ENCODE assay signal across 8 mouse cellular contexts in the genomic region with DNA sequence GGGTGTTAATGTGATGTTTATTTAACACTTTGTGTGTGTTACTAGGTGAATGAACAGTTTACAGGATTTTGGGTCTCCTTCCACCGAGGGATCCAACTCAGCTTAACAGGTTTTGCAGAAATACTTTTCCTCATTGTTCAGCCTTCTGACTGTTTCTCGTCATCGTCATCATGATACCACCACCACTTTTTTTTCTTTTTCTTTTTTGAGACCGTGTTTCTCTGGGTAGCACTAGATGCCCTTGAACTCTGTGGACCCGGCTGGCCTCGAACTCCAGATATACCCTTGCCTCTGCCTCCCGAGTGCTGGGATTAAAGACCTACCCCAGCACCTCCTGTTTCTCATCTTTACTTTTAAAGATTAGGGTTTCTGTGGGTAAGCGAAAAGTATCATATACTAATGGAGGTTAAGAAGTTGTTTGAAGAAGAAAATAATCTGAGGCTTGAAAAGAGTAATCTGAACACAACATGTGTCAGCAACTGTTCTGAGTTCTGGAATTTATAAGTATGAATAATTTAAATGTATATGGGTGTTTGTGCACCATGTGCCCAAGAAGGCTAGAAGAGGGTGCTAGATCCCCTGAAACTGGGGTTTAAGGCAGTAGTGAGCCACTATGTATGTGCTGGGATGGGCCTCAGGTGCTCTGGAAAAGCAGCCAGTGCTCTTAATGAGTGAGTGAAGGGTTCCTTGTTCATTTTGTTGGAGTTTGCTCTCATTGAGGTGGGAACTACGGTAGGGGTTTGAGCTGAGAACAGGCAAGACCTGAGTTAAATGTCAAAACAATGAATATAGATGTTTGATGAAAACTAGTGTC. TPM values are rescaled to one million over a fixed set of nuclear protein-coding genes. Genes with fewer than 3 reads are reported as not detected.
DNase-seq lines count a peak whose midpoint lies in the region; ATAC-seq and TF ChIP-seq lines count a peak whose summit lies in the region.

No protein-coding gene starts in this region.

- DNase-seq in testis, postnatal 10 days (ENCODE audit: low spot score): no peak
- DNase-seq in embryonic facial prominence, embryonic 14.5 days (ENCODE audit: low spot score): no peak
- DNase-seq in limb, embryonic 14.5 days (ENCODE audit: low spot score): no peak
- DNase-seq in left cerebral cortex, adult 8-10 months (ENCODE audit: low spot score in 2 of 2): no peak
- no peak for DNase-seq in ovary, postnatal 10 days (ENCODE audit: low spot score)
- DNase-seq in thymus, postnatal 14 days: no peak

- no peak for TF ChIP-seq POLR2A in testis, adult 2 months (IDR thresholded peaks at IDR 0.05; ENCODE audit: control insufficient read depth, low read depth, low read length)
- no peak for TF ChIP-seq POLR2A in limb, embryonic 14.5 days (IDR thresholded peaks at IDR 0.05; ENCODE audit: borderline replicate concordance, extremely low read depth, insufficient read depth, insufficient read length)

- no peak overlapping the region for H3K4me3 ChIP-seq in testis, adult 2 months (ENCODE audit: control insufficient read depth, low read depth, low read length)
- peak overlapping the region; percentile 56 for H3K4me3 ChIP-seq in embryonic facial prominence, embryonic 14.5 days (ENCODE audit: low read depth, low read length)
- H3K4me3 ChIP-seq in limb, embryonic 14.5 days (replicated peaks; ENCODE audit: low read length): peak overlapping the region; percentile 55
- H3K4me3 ChIP-seq in stomach, embryonic 15.5 days (replicated peaks): peak overlapping the region; percentile 50

- no peaks in the 10 kb centered on the region for H3K9me3 ChIP-seq in embryonic facial prominence, embryonic 14.5 days (ENCODE audit: control insufficient read depth, low read length)
- no peaks in the 10 kb centered on the region for H3K9me3 ChIP-seq in limb, embryonic 14.5 days (ENCODE audit: control insufficient read depth, low read length)
- H3K9me3 ChIP-seq in stomach, embryonic 15.5 days: no peaks in the 10 kb centered on the region

- peak overlapping the region; percentile 39 for H3K27ac ChIP-seq in testis, adult 2 months (ENCODE audit: control insufficient read depth, insufficient read depth, low read depth, low read length)
- H3K27ac ChIP-seq in embryonic facial prominence, embryonic 14.5 days (replicated peaks; ENCODE audit: low read depth, low read length): peak overlapping the region; percentile 99
- H3K27ac ChIP-seq in limb, embryonic 14.5 days (replicated peaks; ENCODE audit: low read depth, low read length): peak overlapping the region; percentile 99
- peak overlapping the region; percentile 98 for H3K27ac ChIP-seq in stomach, embryonic 15.5 days

- no peak for TF ChIP-seq CTCF in testis, adult 2 months (IDR thresholded peaks at IDR 0.05; ENCODE audit: control insufficient read depth, insufficient read depth, insufficient replicate concordance, low read depth, low read length)

- H3K4me2 ChIP-seq in embryonic facial prominence, embryonic 14.5 days (ENCODE audit: low read depth, low read length): peak overlapping the region; percentile 78
- peak overlapping the region; percentile 49 for H3K4me2 ChIP-seq in limb, embryonic 14.5 days (replicated peaks; ENCODE audit: low read depth, low read length, severe bottlenecking)
- H3K4me2 ChIP-seq in stomach, embryonic 15.5 days: peak overlapping the region; percentile 70

- no peak for ATAC-seq in embryonic facial prominence, embryonic 14.5 days (ENCODE audit: low read depth)
- no peak for ATAC-seq in limb, embryonic 14.5 days (ENCODE audit: low FRiP score, low read depth)
- ATAC-seq in stomach, embryonic 15.5 days (ENCODE audit: insufficient read depth, low FRiP score, low read depth): no peak

- peak overlapping the region; percentile 79 for H3K9ac ChIP-seq in embryonic facial prominence, embryonic 14.5 days (ENCODE audit: low read depth, low read length)
- peak overlapping the region; percentile 76 for H3K9ac ChIP-seq in limb, embryonic 14.5 days (ENCODE audit: low read depth, low read length, severe bottlenecking)
- H3K9ac ChIP-seq in stomach, embryonic 15.5 days: peak overlapping the region; percentile 39; the same call in 1 of the 2 replicates

- H3K36me3 ChIP-seq in testis, adult 2 months (ENCODE audit: control insufficient read depth, insufficient read depth, low read length): no peaks in the 10 kb centered on the region
- no peaks in the 10 kb centered on the region for H3K36me3 ChIP-seq in embryonic facial prominence, embryonic 14.5 days (ENCODE audit: control insufficient read depth, insufficient read depth, low read length)
- H3K36me3 ChIP-seq in limb, embryonic 14.5 days (ENCODE audit: control insufficient read depth, insufficient read depth, low read length): no peaks in the 10 kb centered on the region
- H3K36me3 ChIP-seq in stomach, embryonic 15.5 days: no peaks in the 10 kb centered on the region

- H3K4me1 ChIP-seq in testis, adult 2 months (ENCODE audit: control insufficient read depth, insufficient read depth, low read length): peaks cover 7% of the 10 kb centered on the region
- peaks cover 34% of the 10 kb centered on the region for H3K4me1 ChIP-seq in embryonic facial prominence, embryonic 14.5 days (ENCODE audit: control insufficient read depth, insufficient read depth, low read length)
- peaks cover 29% of the 10 kb centered on the region for H3K4me1 ChIP-seq in limb, embryonic 14.5 days (ENCODE audit: control insufficient read depth, insufficient read depth, low read length)
- peaks cover 20% of the 10 kb centered on the region for H3K4me1 ChIP-seq in stomach, embryonic 15.5 days

- 18% methylated on average over 9 of the region's 9 CpGs for WGBS in embryonic facial prominence, embryonic 14.5 days
- 18% methylated on average over 9 of the region's 9 CpGs for WGBS in limb, embryonic 14.5 days
- 15% methylated on average over 9 of the region's 9 CpGs for WGBS in stomach, embryonic 15.5 days

- no peaks in the 10 kb centered on the region for H3K27me3 ChIP-seq in testis, adult 2 months (ENCODE audit: control insufficient read depth, insufficient read depth, low read length)
- no peaks in the 10 kb centered on the region for H3K27me3 ChIP-seq in embryonic facial prominence, embryonic 14.5 days (replicated peaks; ENCODE audit: control insufficient read depth, insufficient read depth, low read length)
- no peaks in the 10 kb centered on the region for H3K27me3 ChIP-seq in limb, embryonic 14.5 days (ENCODE audit: control insufficient read depth, insufficient read depth, low read length)
- no peaks in the 10 kb centered on the region for H3K27me3 ChIP-seq in stomach, embryonic 15.5 days (replicated peaks)

RNA-seq across cellular contexts. Expression of a gene that starts 1.2 kb away (rescaled TPM):
- 4.4 and 4.5 TPM in 2 replicates for polyA plus RNA-seq in testis, adult 2 months (2012; rRNA removed)
- polyA plus RNA-seq in embryonic facial prominence, embryonic 14.5 days (2014; fragmentation: Nextera tagmentation; extraction: Ambion mirVana): 5.2 and 7.0 TPM in 2 replicates
- polyA plus RNA-seq in limb, embryonic 14.5 days (2012; rRNA removed): 557 and 662 TPM in 2 replicates
- polyA plus RNA-seq in limb, embryonic 14.5 days (2014; fragmentation: Nextera tagmentation; extraction: Ambion mirVana): 9.1 and 11.0 TPM in 2 replicates
- polyA plus RNA-seq in stomach, embryonic 15.5 days (2015; fragmentation: Nextera tagmentation; extraction: Ambion mirVana): 4.1 and 13.0 TPM in 2 replicates
- total RNA-seq in left cerebral cortex, adult 8-10 months (2022): 10 to 100 TPM in 1 of 4 experiments, 1 to 10 TPM in 2, not detected in 1; 1.7 to 10.6 (median 3.0) TPM

RNA-seq across cellular contexts. Expression of a gene that starts 1.6 kb away (rescaled TPM):
- 13.2 and 17.1 TPM in 2 replicates for polyA plus RNA-seq in testis, adult 2 months (2012; rRNA removed)
- polyA plus RNA-seq in embryonic facial prominence, embryonic 14.5 days (2014; fragmentation: Nextera tagmentation; extraction: Ambion mirVana): 5.1 and 5.6 TPM in 2 replicates
- polyA plus RNA-seq in limb, embryonic 14.5 days (2012; rRNA removed): 18.2 and 19.2 TPM in 2 replicates
- 5.5 and 8.1 TPM in 2 replicates for polyA plus RNA-seq in limb, embryonic 14.5 days (2014; fragmentation: Nextera tagmentation; extraction: Ambion mirVana)
- polyA plus RNA-seq in stomach, embryonic 15.5 days (2015; fragmentation: Nextera tagmentation; extraction: Ambion mirVana): 6.1 and 7.3 TPM in 2 replicates
- 100 to 1,000 TPM; 263 to 358 (median 294) TPM for total RNA-seq in left cerebral cortex, adult 8-10 months (2022)

RNA-seq across cellular contexts. Expression of a gene that starts 2.8 kb away (rescaled TPM):
- polyA plus RNA-seq in testis, adult 2 months (2012; rRNA removed): 1.3 and 2.7 TPM in 2 replicates
- 3.7 and 4.1 TPM in 2 replicates for polyA plus RNA-seq in embryonic facial prominence, embryonic 14.5 days (2014; fragmentation: Nextera tagmentation; extraction: Ambion mirVana)
- 32.6 and 62.7 TPM in 2 replicates for polyA plus RNA-seq in limb, embryonic 14.5 days (2012; rRNA removed)
- polyA plus RNA-seq in limb, embryonic 14.5 days (2014; fragmentation: Nextera tagmentation; extraction: Ambion mirVana): 4.1 and 6.7 TPM in 2 replicates
- polyA plus RNA-seq in stomach, embryonic 15.5 days (2015; fragmentation: Nextera tagmentation; extraction: Ambion mirVana): 6.5 and 7.3 TPM in 2 replicates
- 1 to 10 TPM; 3.7 to 6.0 (median 4.2) TPM for total RNA-seq in left cerebral cortex, adult 8-10 months (2022)

RNA-seq across cellular contexts. Expression of a gene that starts 10.7 kb away (rescaled TPM):
- polyA plus RNA-seq in testis, adult 2 months (2012; rRNA removed): 0.07 and 0.13 TPM in 2 replicates
- polyA plus RNA-seq in embryonic facial prominence, embryonic 14.5 days (2014; fragmentation: Nextera tagmentation; extraction: Ambion mirVana): 0.76 and 0.77 TPM in 2 replicates
- polyA plus RNA-seq in limb, embryonic 14.5 days (2012; rRNA removed): 5.2 and 6.1 TPM in 2 replicates
- 0.48 and 0.57 TPM in 2 replicates for polyA plus RNA-seq in limb, embryonic 14.5 days (2014; fragmentation: Nextera tagmentation; extraction: Ambion mirVana)
- 1.0 and 1.5 TPM in 2 replicates for polyA plus RNA-seq in stomach, embryonic 15.5 days (2015; fragmentation: Nextera tagmentation; extraction: Ambion mirVana)
- total RNA-seq in left cerebral cortex, adult 8-10 months (2022): 1 to 10 TPM in 2 of 4 experiments, under 1 TPM in 2; 0.84 to 1.6 (median 0.98) TPM

RNA-seq across cellular contexts. Expression of a gene that starts 11.4 kb away (rescaled TPM):
- 1.3 and 1.4 TPM in 2 replicates for polyA plus RNA-seq in testis, adult 2 months (2012; rRNA removed)
- polyA plus RNA-seq in embryonic facial prominence, embryonic 14.5 days (2014; fragmentation: Nextera tagmentation; extraction: Ambion mirVana): 0.71 and 1.0 TPM in 2 replicates
- polyA plus RNA-seq in limb, embryonic 14.5 days (2012; rRNA removed): 4.1 and 7.4 TPM in 2 replicates
- polyA plus RNA-seq in limb, embryonic 14.5 days (2014; fragmentation: Nextera tagmentation; extraction: Ambion mirVana): 0.65 and 1.00 TPM in 2 replicates
- polyA plus RNA-seq in stomach, embryonic 15.5 days (2015; fragmentation: Nextera tagmentation; extraction: Ambion mirVana): 0.83 and 0.94 TPM in 2 replicates
- total RNA-seq in left cerebral cortex, adult 8-10 months (2022): 10 to 100 TPM; 15.3 to 21.8 (median 16.6) TPM

Comparison
In these comparisons a context has a peak if more than half of its experiments do, and no peak if none do; other contexts are left out.
1. H3K27ac ChIP-seq: peak in every context shown above with its lines; median percentile 99 in embryonic facial prominence, embryonic 14.5 days; 99 in limb, embryonic 14.5 days; 98 in stomach, embryonic 15.5 days; 39 in testis, adult 2 months.